Mouse (Mus musculus) hindbrain, embryonic 15.5 days (tissue): ENCODE data around the gene Tbc1d1. TPM values are rescaled to one million over a fixed set of nuclear protein-coding genes. Genes with fewer than 3 reads are reported as not detected.

ENCODE experiments used
- ATAC-seq: fragments of 200-750 bp; cut with Nextera tagmentation; 2 replicates; pipeline ENCODE4 v1.8.0; 2017; ENCODE audit warnings: low read depth, moderate number of reproducible peaks, moderate TSS enrichment; ENCODE audit not compliant: low FRiP score
- H3K27ac ChIP-seq: fragments of 300-500 bp; sonication (generic); replicated peaks from 2 replicates; pipeline ENCODE4 v1.5.1; 2015; ENCODE audit warnings: mild to moderate bottlenecking, inconsistent platforms
- H3K27me3 ChIP-seq: fragments of 300-500 bp; sonication (generic); 2 replicates; pipeline ENCODE4 v1.6.1; 2015; ENCODE audit warnings: control low read depth, inconsistent platforms
- H3K36me3 ChIP-seq: fragments of 300-500 bp; sonication (generic); 2 replicates; pipeline ENCODE4 v1.6.1; 2015; ENCODE audit warnings: control low read depth, inconsistent platforms
- H3K4me1 ChIP-seq: fragments of 300-500 bp; sonication (generic); replicated peaks from 2 replicates; pipeline ENCODE4 v1.6.1; 2015; ENCODE audit warnings: control low read depth, inconsistent platforms
- H3K4me2 ChIP-seq: fragments of 300-500 bp; sonication (generic); 2 replicates; pipeline ENCODE4 v1.6.1; 2015; ENCODE audit warnings: moderate library complexity, mild to moderate bottlenecking, inconsistent platforms
- H3K4me3 ChIP-seq: fragments of 300-500 bp; sonication (generic); 2 replicates; pipeline ENCODE4 v1.5.1; 2015; ENCODE audit warnings: mild to moderate bottlenecking, inconsistent platforms
- H3K9ac ChIP-seq: fragments of 300-500 bp; sonication (generic); 2 replicates; pipeline ENCODE4 v1.6.1; 2015; ENCODE audit warnings: inconsistent platforms
- H3K9me3 ChIP-seq: fragments of 300-500 bp; sonication (generic); 2 replicates; pipeline ENCODE4 v1.6.1; 2016; ENCODE audit warnings: control low read depth, inconsistent platforms
- WGBS: fragments of 180-500 bp; shearing (Covaris S2); methylation state at CpG from one replicate; pipeline ENCODE4 v1.1.7; 2015; 5-methylcytosine and 5-hydroxymethylcytosine counted together
- polyA plus RNA-seq: library from polyadenylated mRNA; unstranded; fragments of >200 nt; fragmentation: Nextera tagmentation; extraction: Ambion mirVana; gene quantifications from 2 replicates; pipeline ENCODE4 v1.2.1, GENCODE M21; 2015

Gene Tbc1d1
- polyA plus RNA-seq, result 10.5 and 10.9 TPM in 2 replicates

- Histone ChIP-seq H3K9me3 (no peaks in the 10 kb centered on the region), H3K4me2 (no peak within 1 kb of the TSS), H3K27ac (no peak within 1 kb of the TSS), H3K27me3 (peaks cover 17% of the 10 kb centered on the region), H3K4me1 (peaks cover 21% of the 10 kb centered on the region), H3K4me3 (no peak within 1 kb of the TSS), H3K9ac (no peak within 1 kb of the TSS), H3K36me3 (no peaks in the 10 kb centered on the region)
- ATAC-seq, result no peak
- WGBS, result 54% methylated on average over 11 of the region's 11 CpGs
These were observed at the start of gene Tbc1d1 for GRCm38 (mm10) chr5:64155861-64156550. Tbc1d1 (plus strand) TSS chr5:64156305.

- Histone ChIP-seq H3K4me2 (no peak overlapping the region), H3K4me3 (no peak overlapping the region), H3K36me3 (peaks cover 37% of the 10 kb centered on the region), H3K27me3 (no peaks in the 10 kb centered on the region), H3K9ac (no peak overlapping the region), H3K4me1 (no peaks in the 10 kb centered on the region), H3K9me3 (no peaks in the 10 kb centered on the region), H3K27ac (no peak overlapping the region)
- 87% methylated on average over 11 of the region's 11 CpGs for WGBS
- ATAC-seq, result no peak
These were observed 48.4 kb upstream of the Tbc1d1 start for GRCm38 (mm10) chr5:64107596-64108289.

GRCm38 (mm10) chr5:64109217-64109616 is 46.9 kb upstream of the Tbc1d1 start:
- Histone ChIP-seq H3K4me1 (no peaks in the 10 kb centered on the region), H3K9me3 (no peaks in the 10 kb centered on the region), H3K4me3 (no peak overlapping the region), H3K36me3 (peaks cover 47% of the 10 kb centered on the region), H3K27ac (no peak overlapping the region), H3K27me3 (no peaks in the 10 kb centered on the region), H3K4me2 (no peak overlapping the region), H3K9ac (no peak overlapping the region)
- WGBS, result 69% methylated on average over 3 of the region's 3 CpGs
- no peak for ATAC-seq

GRCm38 (mm10) chr5:64112360-64112759 is 43.7 kb upstream of the Tbc1d1 start:
- Histone ChIP-seq H3K27me3 (no peaks in the 10 kb centered on the region), H3K4me1 (no peaks in the 10 kb centered on the region), H3K4me3 (no peak overlapping the region), H3K36me3 (peaks cover 67% of the 10 kb centered on the region), H3K27ac (no peak overlapping the region), H3K4me2 (no peak overlapping the region), H3K9me3 (peaks cover 7% of the 10 kb centered on the region), H3K9ac (no peak overlapping the region)
- no peak for ATAC-seq
- WGBS, result 93% methylated on average over 3 of the region's 3 CpGs

- H3K4me1 ChIP-seq, result no peaks in the 10 kb centered on the region
- H3K27ac ChIP-seq, result no peak overlapping the region
- ATAC-seq, result no peak
- H3K36me3 ChIP-seq, result peaks cover 63% of the 10 kb centered on the region
- H3K27me3 ChIP-seq, result no peaks in the 10 kb centered on the region
- no peak overlapping the region for H3K4me2 ChIP-seq
- peaks cover 9% of the 10 kb centered on the region for H3K9me3 ChIP-seq
- no peak overlapping the region for H3K4me3 ChIP-seq
- WGBS, result 95% methylated on average over 6 of the region's 6 CpGs
- no peak overlapping the region for H3K9ac ChIP-seq
These were observed 41.9 kb upstream of the Tbc1d1 start for GRCm38 (mm10) chr5:64114210-64114609.

GRCm38 (mm10) chr5:64117191-64117590 is 38.9 kb upstream of the Tbc1d1 start:
- Histone ChIP-seq H3K4me1 (no peaks in the 10 kb centered on the region), H3K27ac (no peak overlapping the region), H3K27me3 (no peaks in the 10 kb centered on the region), H3K9ac (no peak overlapping the region), H3K4me2 (no peak overlapping the region), H3K9me3 (peaks cover 9% of the 10 kb centered on the region), H3K4me3 (no peak overlapping the region), H3K36me3 (peaks cover 48% of the 10 kb centered on the region)
- no peak for ATAC-seq
- WGBS, result 44% methylated on average over 1 of the region's 1 CpGs

GRCm38 (mm10) chr5:64125783-64126182 is 30.3 kb upstream of the Tbc1d1 start:
- no peak for ATAC-seq
- Histone ChIP-seq H3K36me3 (0 out of 2 replicates have a peak, but pooled peaks cover 13% of the 10 kb centered on the region), H3K4me1 (no peaks in the 10 kb centered on the region), H3K4me2 (no peak overlapping the region), H3K27ac (no peak overlapping the region), H3K9ac (no peak overlapping the region), H3K9me3 (no peaks in the 10 kb centered on the region), H3K27me3 (no peaks in the 10 kb centered on the region), H3K4me3 (no peak overlapping the region)
- 66% methylated on average over 5 of the region's 5 CpGs for WGBS

- Histone ChIP-seq H3K27me3 (no peaks in the 10 kb centered on the region), H3K9ac (no peak overlapping the region), H3K4me1 (no peaks in the 10 kb centered on the region), H3K36me3 (0 out of 2 replicates have a peak, but pooled peaks cover 11% of the 10 kb centered on the region), H3K4me2 (no peak overlapping the region), H3K4me3 (no peak overlapping the region), H3K9me3 (no peaks in the 10 kb centered on the region), H3K27ac (no peak overlapping the region)
- 68% methylated on average over 5 of the region's 5 CpGs for WGBS
- no peak for ATAC-seq
These were observed 24.6 kb upstream of the Tbc1d1 start for GRCm38 (mm10) chr5:64131550-64131949.

- Histone ChIP-seq H3K27ac (no peak overlapping the region), H3K4me3 (no peak overlapping the region), H3K9me3 (no peaks in the 10 kb centered on the region), H3K27me3 (no peaks in the 10 kb centered on the region), H3K4me2 (no peak overlapping the region), H3K4me1 (no peaks in the 10 kb centered on the region), H3K36me3 (0 out of 2 replicates have a peak, but pooled peaks cover under 1% of the 10 kb centered on the region), H3K9ac (no peak overlapping the region)
- no peak for ATAC-seq
- 89% methylated on average over 4 of the region's 4 CpGs for WGBS
These were observed 22.2 kb upstream of the Tbc1d1 start for GRCm38 (mm10) chr5:64133901-64134300.

GRCm38 (mm10) chr5:64136325-64136724 is 19.8 kb upstream of the Tbc1d1 start:
- H3K4me3 ChIP-seq, result no peak overlapping the region
- no peak overlapping the region for H3K4me2 ChIP-seq
- no peaks in the 10 kb centered on the region for H3K9me3 ChIP-seq
- no peaks in the 10 kb centered on the region for H3K4me1 ChIP-seq
- no peak overlapping the region for H3K9ac ChIP-seq
- WGBS, result 82% methylated on average over 5 of the region's 5 CpGs
- no peaks in the 10 kb centered on the region for H3K27me3 ChIP-seq
- H3K36me3 ChIP-seq, result no peaks in the 10 kb centered on the region
- H3K27ac ChIP-seq, result no peak overlapping the region
- ATAC-seq, result no peak

- H3K9me3 ChIP-seq, result no peaks in the 10 kb centered on the region
- no peak overlapping the region for H3K4me2 ChIP-seq
- no peak overlapping the region for H3K9ac ChIP-seq
- no peak overlapping the region for H3K27ac ChIP-seq
- ATAC-seq, result no peak
- H3K4me3 ChIP-seq, result no peak overlapping the region
- no peaks in the 10 kb centered on the region for H3K4me1 ChIP-seq
- no peaks in the 10 kb centered on the region for H3K36me3 ChIP-seq
- 84% methylated on average over 3 of the region's 3 CpGs for WGBS
- H3K27me3 ChIP-seq, result no peaks in the 10 kb centered on the region
These were observed 15.9 kb upstream of the Tbc1d1 start for GRCm38 (mm10) chr5:64140202-64140601.

GRCm38 (mm10) chr5:64144315-64144714 is 11.8 kb upstream of the Tbc1d1 start:
- no peak overlapping the region for H3K4me2 ChIP-seq
- no peaks in the 10 kb centered on the region for H3K4me1 ChIP-seq
- no peak overlapping the region for H3K4me3 ChIP-seq
- H3K27me3 ChIP-seq, result no peaks in the 10 kb centered on the region
- 87% methylated on average over 5 of the region's 5 CpGs for WGBS
- no peak overlapping the region for H3K27ac ChIP-seq
- no peaks in the 10 kb centered on the region for H3K9me3 ChIP-seq
- no peaks in the 10 kb centered on the region for H3K36me3 ChIP-seq
- H3K9ac ChIP-seq, result no peak overlapping the region
- ATAC-seq, result no peak
